Mouse (Mus musculus) hindbrain, embryonic 16.5 days (tissue): Measurements from ENCODE around the gene Tcte3. TPM values are rescaled to one million over a fixed set of nuclear protein-coding genes. Genes with fewer than 3 reads are reported as not detected.
"Not testable (repeated sequence)": the region's sequence is repeated elsewhere in the genome, so short reads cannot be mapped to it uniquely, and the experiment has no call there.

Experiments used
- ATAC-seq: fragments of 200-750 bp; cut with Nextera tagmentation; 2 replicates; pipeline ENCODE4 v1.8.0; 2017; ENCODE audit warnings: moderate TSS enrichment, moderate library complexity
- H3K27ac ChIP-seq: fragments of 300-500 bp; sonication (generic); 2 replicates; pipeline ENCODE4 v1.5.1; 2014; ENCODE audit warnings: low read depth, mild to moderate bottlenecking, control low read depth, low read length, moderate library complexity
- H3K27me3 ChIP-seq: fragments of 300-500 bp; sonication (generic); replicated peaks from 2 replicates; pipeline ENCODE4 v1.6.1; 2014; ENCODE audit warnings: low read length; ENCODE audit not compliant: control insufficient read depth, insufficient read depth
- H3K36me3 ChIP-seq: fragments of 300-500 bp; sonication (generic); 2 replicates; pipeline ENCODE4 v1.6.1; 2014; ENCODE audit warnings: mild to moderate bottlenecking, low read length, moderate library complexity, mixed read lengths; ENCODE audit not compliant: control insufficient read depth, insufficient read depth
- H3K4me1 ChIP-seq: fragments of 300-500 bp; sonication (generic); 2 replicates; pipeline ENCODE4 v1.6.1; 2014; ENCODE audit warnings: low read depth, low read length; ENCODE audit not compliant: control insufficient read depth, insufficient read depth
- H3K4me2 ChIP-seq: fragments of 300-500 bp; sonication (generic); 2 replicates; pipeline ENCODE4 v1.6.1; 2014; ENCODE audit warnings: mild to moderate bottlenecking, low read length, control low read depth, moderate library complexity
- H3K4me3 ChIP-seq: fragments of 300-500 bp; sonication (generic); 2 replicates; pipeline ENCODE4 v1.5.1; 2014; ENCODE audit warnings: mild to moderate bottlenecking, low read length, control low read depth, moderate library complexity
- H3K9ac ChIP-seq: fragments of 300-500 bp; sonication (generic); 2 replicates; pipeline ENCODE4 v1.6.1; 2014; ENCODE audit warnings: low read depth, mild to moderate bottlenecking, control low read depth, low read length, moderate library complexity
- H3K9me3 ChIP-seq: fragments of 300-500 bp; sonication (generic); 2 replicates; pipeline ENCODE4 v1.6.1; 2014; ENCODE audit warnings: mild to moderate bottlenecking, low read length, moderate library complexity; ENCODE audit not compliant: control insufficient read depth
- WGBS: fragments of 180-500 bp; shearing (Covaris S2); extraction: QIAGEN DNeasy Blood & Tissue Kit; methylation state at CpG from one replicate; pipeline ENCODE4 v1.1.7; 2014; 5-methylcytosine and 5-hydroxymethylcytosine counted together
- polyA plus RNA-seq: library from polyadenylated mRNA; unstranded; fragments of >200 nt; fragmentation: Nextera tagmentation; extraction: Ambion mirVana; gene quantifications from 2 replicates; pipeline ENCODE4 v1.2.1, GENCODE M21; 2015

Tcte3 gene
- polyA plus RNA-seq, result 0.80 and 0.96 TPM in 2 replicates

DNA sequence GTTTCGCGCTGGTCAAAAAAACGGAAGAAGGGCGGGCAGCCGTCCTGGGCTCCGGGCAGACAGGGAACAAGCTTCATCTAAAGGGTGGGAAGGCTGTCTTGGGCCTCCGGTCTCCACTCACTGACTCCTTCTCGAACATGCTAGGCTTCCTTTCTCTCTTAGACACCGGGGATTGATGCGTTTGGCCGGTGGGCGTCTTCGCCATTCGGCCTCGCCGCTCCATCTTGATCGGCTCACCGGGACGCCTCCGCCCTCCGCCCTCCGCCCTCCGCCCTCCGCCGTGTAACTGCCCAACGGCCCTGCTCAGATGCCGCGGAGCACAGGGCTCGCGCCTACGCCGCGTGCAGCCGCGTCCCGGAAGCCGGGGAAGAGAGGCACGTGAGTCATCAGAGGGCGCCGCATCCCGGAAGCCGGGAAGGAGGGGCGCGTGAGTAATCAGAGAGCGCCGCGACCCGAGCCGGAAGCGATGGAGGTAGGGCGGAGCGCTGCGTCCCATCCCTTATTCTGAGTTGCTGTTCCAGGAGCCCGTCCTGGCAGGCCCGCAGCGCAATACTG, at the start of gene Tcte3, which contains the start of the genes Ermard and Gm3448:
Tcte3 (minus strand) TSS at position 314 of the 555 bp plus-strand sequence.
Ermard (plus strand) TSS at position 34 of the 555 bp plus-strand sequence.
Gm3448 (minus strand) TSS at position 363 of the 555 bp plus-strand sequence.
- not testable (repeated sequence) for H3K27me3 ChIP-seq, H3K9ac ChIP-seq, H3K4me3 ChIP-seq, H3K4me2 ChIP-seq, H3K9me3 ChIP-seq, H3K4me1 ChIP-seq, H3K36me3 ChIP-seq, H3K27ac ChIP-seq
- 0% methylated on average over 14 of the region's 56 CpGs for WGBS
- ATAC-seq, result peak; percentile 98

GRCm38 (mm10) chr17:15088591-15089001, 47.3 kb upstream of the Tcte3 start:
- H3K9ac ChIP-seq, result no peak overlapping the region
- 10% methylated on average over 8 of the region's 8 CpGs for WGBS
- H3K27me3 ChIP-seq, result no peaks in the 10 kb centered on the region

DNA sequence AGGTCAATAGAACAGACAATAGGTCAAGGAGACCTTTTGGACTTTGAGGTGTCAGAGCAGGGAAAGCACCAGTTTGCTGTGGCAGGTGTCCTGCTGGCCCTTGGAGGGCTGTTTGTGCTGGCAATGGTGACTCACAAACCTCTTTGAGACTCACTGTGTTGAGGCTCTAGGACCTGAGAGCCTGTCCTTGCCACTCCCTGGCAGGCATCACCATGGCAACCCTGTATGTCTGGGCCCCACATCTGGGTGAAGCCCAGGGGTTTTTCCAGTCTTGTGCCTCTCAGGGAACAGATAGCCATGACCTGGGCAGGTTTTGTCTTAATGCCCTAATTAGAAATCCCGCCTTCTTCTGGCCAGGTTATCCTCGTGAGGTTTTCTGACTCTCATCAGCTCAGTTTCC, 46.9 kb upstream of the Tcte3 start:
- Histone ChIP-seq H3K4me2 (no peak overlapping the region), H3K9ac (no peak overlapping the region), H3K27ac (peak overlapping the region; percentile 41; the same call in 1 of the 2 replicates), H3K36me3 (no peaks in the 10 kb centered on the region), H3K9me3 (no peaks in the 10 kb centered on the region), H3K27me3 (no peaks in the 10 kb centered on the region), H3K4me1 (peaks cover 12% of the 10 kb centered on the region), H3K4me3 (no peak overlapping the region)
- peak; percentile 47 for ATAC-seq
- WGBS, result 12% methylated on average over 2 of the region's 2 CpGs

More at GRCm38 (mm10) chr17:15088591-15089001, 47.3 kb upstream of the Tcte3 start:
- no peaks in the 10 kb centered on the region for H3K36me3 ChIP-seq
- peak; percentile 88 for ATAC-seq
- peaks cover 12% of the 10 kb centered on the region for H3K4me1 ChIP-seq
- no peak overlapping the region; the same call in 1 of the 2 replicates for H3K4me2 ChIP-seq
- no peaks in the 10 kb centered on the region for H3K9me3 ChIP-seq
- peak overlapping the region; percentile 41; the same call in 1 of the 2 replicates for H3K27ac ChIP-seq
- H3K4me3 ChIP-seq, result no peak overlapping the region

GRCm38 (mm10) chr17:15085006-15085405, 43.7 kb upstream of the Tcte3 start:
- no peak for ATAC-seq
- Histone ChIP-seq H3K27ac (no peak overlapping the region), H3K27me3 (no peaks in the 10 kb centered on the region), H3K36me3 (no peaks in the 10 kb centered on the region), H3K4me3 (no peak overlapping the region), H3K9ac (no peak overlapping the region), H3K4me1 (peaks cover 12% of the 10 kb centered on the region), H3K4me2 (no peak overlapping the region), H3K9me3 (no peaks in the 10 kb centered on the region)
- WGBS, result 75% methylated on average over 2 of the region's 2 CpGs

DNA sequence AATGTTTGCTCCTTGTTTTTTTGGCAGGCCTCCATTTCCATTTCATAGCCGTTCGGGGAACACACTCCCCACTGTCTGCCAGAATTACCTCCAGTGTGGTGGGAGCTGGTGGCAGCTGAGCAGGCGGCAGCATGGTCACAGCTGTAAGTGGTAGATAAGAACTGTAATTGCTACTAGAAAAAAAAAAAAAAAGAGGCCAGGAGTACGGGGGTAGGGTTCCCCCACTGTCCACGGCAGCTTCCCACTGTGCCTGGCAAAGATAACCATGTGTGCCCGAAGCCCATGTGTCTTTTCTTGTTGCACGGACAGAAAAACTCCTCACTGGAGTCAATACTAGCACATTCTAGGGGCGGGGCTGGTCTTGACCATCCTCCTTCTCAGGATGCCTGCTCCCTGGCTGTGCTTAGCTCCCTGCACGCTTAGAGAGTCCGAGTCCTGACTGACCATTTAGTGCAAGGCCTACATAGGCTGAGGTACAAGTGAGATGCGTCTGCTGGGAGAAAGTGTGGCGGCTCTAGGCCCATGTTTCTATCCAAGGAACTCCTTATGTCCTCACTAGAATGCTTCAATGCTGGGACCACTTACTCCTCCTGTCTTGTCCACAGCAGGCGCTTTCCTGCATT, 43.0 kb upstream of the Tcte3 start:
- Histone ChIP-seq H3K4me3 (no peak overlapping the region), H3K4me2 (no peak overlapping the region), H3K27ac (no peak overlapping the region), H3K9ac (no peak overlapping the region), H3K4me1 (peaks cover 12% of the 10 kb centered on the region), H3K9me3 (no peaks in the 10 kb centered on the region), H3K27me3 (no peaks in the 10 kb centered on the region), H3K36me3 (no peaks in the 10 kb centered on the region)
- no peak for ATAC-seq
- 59% methylated on average over 13 of the region's 13 CpGs for WGBS

DNA sequence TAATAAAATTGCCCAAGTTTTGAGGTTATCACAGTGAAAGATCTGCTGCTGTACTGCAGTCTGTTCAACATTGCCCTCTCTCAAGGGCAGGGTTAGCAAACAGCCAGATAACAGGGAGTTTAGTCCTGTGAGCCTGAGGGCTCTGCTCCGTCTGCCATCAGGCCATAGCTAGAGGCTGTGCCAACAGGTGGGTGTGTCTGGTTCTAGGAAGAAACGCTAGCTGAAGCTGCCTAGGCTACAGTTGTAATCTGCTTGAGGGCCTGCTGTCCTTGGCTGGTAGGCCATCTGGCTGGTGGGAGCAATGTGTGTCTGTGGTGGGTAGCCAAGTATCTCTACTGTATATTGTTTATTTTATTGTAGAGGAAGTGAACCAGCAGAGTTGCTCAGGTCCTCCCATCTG, 36.2 kb upstream of the Tcte3 start:
- peak; percentile 73; the same call in 1 of the 2 replicates for ATAC-seq
- Histone ChIP-seq H3K9ac (no peak overlapping the region), H3K9me3 (no peaks in the 10 kb centered on the region), H3K4me2 (no peak overlapping the region), H3K36me3 (no peaks in the 10 kb centered on the region), H3K27me3 (peaks cover 3% of the 10 kb centered on the region; the same call in 1 of the 2 replicates), H3K4me1 (no peaks in the 10 kb centered on the region), H3K27ac (no peak overlapping the region), H3K4me3 (no peak overlapping the region)
- 44% methylated on average over 2 of the region's 2 CpGs for WGBS

- H3K27ac ChIP-seq, result no peak overlapping the region
- peaks cover 3% of the 10 kb centered on the region; the same call in 1 of the 2 replicates for H3K27me3 ChIP-seq
- no peaks in the 10 kb centered on the region for H3K36me3 ChIP-seq
- 90% methylated on average over 8 of the region's 8 CpGs for WGBS
- H3K4me3 ChIP-seq, result no peak overlapping the region
- no peak overlapping the region for H3K4me2 ChIP-seq
- no peak for ATAC-seq
- no peaks in the 10 kb centered on the region for H3K4me1 ChIP-seq
- H3K9ac ChIP-seq, result no peak overlapping the region
- no peaks in the 10 kb centered on the region for H3K9me3 ChIP-seq
Observed at GRCm38 (mm10) chr17:15075033-15075432, 33.7 kb upstream of the Tcte3 start.

DNA sequence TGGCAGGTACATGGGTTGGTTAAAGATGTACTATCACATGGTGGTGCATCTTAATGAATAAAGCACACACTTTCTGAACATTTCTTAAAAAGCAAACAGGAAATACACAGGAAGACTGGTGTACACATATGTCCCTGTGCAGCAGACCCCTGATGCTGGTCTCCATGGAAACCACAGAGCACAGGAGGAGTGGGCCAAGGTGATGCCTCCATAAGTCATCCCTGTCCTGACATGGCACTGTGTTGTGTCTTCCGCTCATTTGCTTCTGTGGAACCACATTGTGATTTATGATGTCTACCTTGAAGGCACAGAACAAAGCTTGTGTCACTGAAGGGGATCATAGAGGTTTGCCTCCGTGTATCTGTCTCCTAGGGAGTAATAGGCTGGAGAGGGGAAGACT, 30.9 kb upstream of the Tcte3 start:
- no peak for ATAC-seq
- H3K4me3 ChIP-seq, result no peak overlapping the region

GRCm38 (mm10) chr17:15069124-15069523, 27.8 kb upstream of the Tcte3 start:
- Histone ChIP-seq H3K9me3 (no peaks in the 10 kb centered on the region), H3K36me3 (no peaks in the 10 kb centered on the region), H3K27me3 (no peaks in the 10 kb centered on the region), H3K27ac (no peak overlapping the region), H3K4me3 (no peak overlapping the region), H3K4me2 (no peak overlapping the region), H3K9ac (no peak overlapping the region), H3K4me1 (no peaks in the 10 kb centered on the region)
- no peak for ATAC-seq
- 75% methylated on average over 2 of the region's 2 CpGs for WGBS

More for the DNA sequence above, 30.9 kb upstream of the Tcte3 start:
- Histone ChIP-seq H3K9me3 (no peaks in the 10 kb centered on the region), H3K36me3 (no peaks in the 10 kb centered on the region), H3K27ac (no peak overlapping the region), H3K27me3 (peaks cover 3% of the 10 kb centered on the region; the same call in 1 of the 2 replicates), H3K4me1 (no peaks in the 10 kb centered on the region), H3K9ac (no peak overlapping the region), H3K4me2 (no peak overlapping the region)
- WGBS, result 64% methylated on average over 2 of the region's 2 CpGs
